Mouse (Mus musculus): Measurements from ENCODE around the gene Arid3a. TPM values are rescaled to one million over a fixed set of nuclear protein-coding genes. Genes with fewer than 3 reads are reported as not detected.
A peak's percentile ranks its signal among the peaks of the same experiment; 100 is the strongest.

Arid3a gene
- polyA plus RNA-seq (2011; ENCODE audit: insufficient read depth, insufficient read length, low replicate concordance, missing spikeins), result 12.4 and 27.6 TPM in 2 replicates

DNA sequence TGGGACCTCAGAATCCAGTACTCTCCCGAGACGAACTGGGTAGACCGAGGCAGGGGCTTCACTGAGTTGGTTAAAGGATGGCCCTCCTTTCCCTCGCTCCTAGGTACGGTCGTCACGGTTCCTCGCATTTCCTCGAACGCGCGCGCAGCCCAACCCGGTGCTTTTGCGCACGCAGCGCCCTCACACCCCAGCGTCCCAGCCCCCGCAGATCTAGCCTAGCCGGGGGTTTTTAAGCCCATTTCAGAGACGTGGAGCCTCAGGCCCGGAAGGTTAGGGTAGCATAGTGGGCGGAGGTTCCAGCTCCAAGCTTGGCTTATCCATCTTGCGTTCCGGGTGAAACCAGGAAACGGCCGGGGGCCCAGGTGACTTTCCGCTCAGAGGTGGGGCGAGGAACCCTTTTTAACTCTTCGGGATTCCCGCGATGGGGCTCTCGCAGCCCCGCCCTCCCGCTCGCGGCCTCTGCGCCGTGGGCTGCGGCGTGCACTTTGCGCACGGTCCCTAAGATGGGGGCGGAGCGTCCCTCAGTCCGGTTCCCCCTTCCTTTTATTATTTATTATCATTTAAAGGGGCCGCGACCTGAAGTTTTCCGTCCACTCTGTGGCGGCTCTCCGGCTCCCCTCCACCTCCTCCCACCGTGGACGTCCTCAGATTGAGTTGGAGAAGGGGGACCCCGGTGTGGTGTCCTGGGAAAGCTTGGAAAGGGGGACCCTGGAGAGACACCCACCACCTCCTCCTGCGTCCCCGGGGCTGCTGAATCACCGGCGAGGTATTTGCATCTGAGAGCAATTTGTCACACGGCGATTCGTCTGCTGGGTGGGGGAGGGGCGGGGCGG is at the start of gene Arid3a:
TSS of gene Arid3a (plus strand) at position 553 of the 833 bp plus-strand sequence.
- H3K27ac ChIP-seq (ENCODE audit: control insufficient read depth, insufficient read depth, low read depth, low read length, poor library complexity), result peak within 1 kb of the TSS; percentile 89
- peaks cover 1% of the 10 kb centered on the region; the same call in 1 of the 2 replicates for H3K4me1 ChIP-seq (ENCODE audit: control insufficient read depth, insufficient read depth, low read length)
- H3K4me3 ChIP-seq (replicated peaks; ENCODE audit: control insufficient read depth, low read depth, low read length), result peak within 1 kb of the TSS; percentile 82
- TF ChIP-seq POLR2A (IDR thresholded peaks at IDR 0.05; ENCODE audit: borderline replicate concordance, control insufficient read depth, low read depth, low read length), result no peak; the same call in 1 of the 2 replicates
- no peak for TF ChIP-seq CTCF (IDR thresholded peaks at IDR 0.05; ENCODE audit: control insufficient read depth, insufficient read depth, low read length)
- under 1% methylated on average over 63 of the region's 63 CpGs for WGBS

- H3K4me3 ChIP-seq (replicated peaks; ENCODE audit: control insufficient read depth, low read depth, low read length), result no peak overlapping the region
- WGBS, result 4% methylated on average over 1 of the region's 1 CpGs
- H3K4me1 ChIP-seq (ENCODE audit: control insufficient read depth, insufficient read depth, low read length), result peaks cover 15% of the 10 kb centered on the region
- TF ChIP-seq POLR2A (IDR thresholded peaks at IDR 0.05; ENCODE audit: borderline replicate concordance, control insufficient read depth, low read depth, low read length), result no peak
- peak overlapping the region; percentile 35 for H3K27ac ChIP-seq (ENCODE audit: control insufficient read depth, insufficient read depth, low read depth, low read length, poor library complexity)
Measured at GRCm38 (mm10) chr10:79877174-79877573, 49.7 kb upstream of the Arid3a start.

GRCm38 (mm10) chr10:79877757-79878156 is 49.1 kb upstream of the Arid3a start:
- Histone ChIP-seq H3K4me1 (ENCODE audit: control insufficient read depth, insufficient read depth, low read length) (peaks cover 15% of the 10 kb centered on the region), H3K27ac (ENCODE audit: control insufficient read depth, insufficient read depth, low read depth, low read length, poor library complexity) (peak overlapping the region; percentile 45; the same call in 1 of the 2 replicates), H3K4me3 (replicated peaks; ENCODE audit: control insufficient read depth, low read depth, low read length) (peak overlapping the region; percentile 14)
- TF ChIP-seq POLR2A (IDR thresholded peaks at IDR 0.05; ENCODE audit: borderline replicate concordance, control insufficient read depth, low read depth, low read length) (no peak), CTCF (IDR thresholded peaks at IDR 0.05; ENCODE audit: control insufficient read depth, insufficient read depth, low read length) (no peak)
- 2% methylated on average over 12 of the region's 12 CpGs for WGBS

GRCm38 (mm10) chr10:79879527-79879926 is 47.3 kb upstream of the Arid3a start:
- peak overlapping the region; percentile 9 for H3K4me3 ChIP-seq (replicated peaks; ENCODE audit: control insufficient read depth, low read depth, low read length)

DNA sequence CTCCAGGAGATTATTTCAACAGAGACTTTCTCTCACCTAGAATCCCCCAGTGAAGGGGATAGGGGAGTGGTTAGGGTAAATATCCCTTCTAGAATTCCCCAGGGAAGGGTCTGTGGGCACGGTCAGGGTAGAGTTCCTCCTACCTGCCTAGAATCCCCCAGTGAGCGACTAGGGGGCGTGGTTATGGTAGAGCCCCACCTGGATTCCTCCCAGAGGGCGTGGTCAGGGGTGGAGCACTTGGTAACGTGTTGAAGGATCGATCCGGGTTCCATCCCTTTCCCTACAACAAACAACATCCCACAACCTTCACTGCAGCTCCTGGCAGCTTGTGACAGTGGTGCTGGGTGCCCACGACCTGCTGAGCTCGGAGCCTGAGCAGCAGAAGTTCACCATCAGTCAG is 46.1 kb upstream of the Arid3a start:
- WGBS, result 8% methylated on average over 9 of the region's 9 CpGs
- H3K4me3 ChIP-seq (replicated peaks; ENCODE audit: control insufficient read depth, low read depth, low read length), result peak overlapping the region; percentile 61
- no peak overlapping the region for H3K27ac ChIP-seq (ENCODE audit: control insufficient read depth, insufficient read depth, low read depth, low read length, poor library complexity)
- TF ChIP-seq POLR2A (IDR thresholded peaks at IDR 0.05; ENCODE audit: borderline replicate concordance, control insufficient read depth, low read depth, low read length) (no peak), CTCF (IDR thresholded peaks at IDR 0.05; ENCODE audit: control insufficient read depth, insufficient read depth, low read length) (no peak)
- peaks cover 13% of the 10 kb centered on the region; the same call in 1 of the 2 replicates for H3K4me1 ChIP-seq (ENCODE audit: control insufficient read depth, insufficient read depth, low read length)

More at GRCm38 (mm10) chr10:79879527-79879926, 47.3 kb upstream of the Arid3a start:
- peaks cover 12% of the 10 kb centered on the region; the same call in 1 of the 2 replicates for H3K4me1 ChIP-seq (ENCODE audit: control insufficient read depth, insufficient read depth, low read length)
- TF ChIP-seq CTCF (IDR thresholded peaks at IDR 0.05; ENCODE audit: control insufficient read depth, insufficient read depth, low read length), result no peak
- TF ChIP-seq POLR2A (IDR thresholded peaks at IDR 0.05; ENCODE audit: borderline replicate concordance, control insufficient read depth, low read depth, low read length), result no peak
- WGBS, result 13% methylated on average over 3 of the region's 3 CpGs
- H3K27ac ChIP-seq (ENCODE audit: control insufficient read depth, insufficient read depth, low read depth, low read length, poor library complexity), result no peak overlapping the region

- H3K4me1 ChIP-seq (ENCODE audit: control insufficient read depth, insufficient read depth, low read length), result peaks cover 12% of the 10 kb centered on the region; the same call in 1 of the 2 replicates
Measured at GRCm38 (mm10) chr10:79881981-79882380, 44.9 kb upstream of the Arid3a start.

GRCm38 (mm10) chr10:79883297-79884084 is 43.4 kb upstream of the Arid3a start:
- 11% methylated on average over 22 of the region's 22 CpGs for WGBS
- TF ChIP-seq POLR2A (IDR thresholded peaks at IDR 0.05; ENCODE audit: borderline replicate concordance, control insufficient read depth, low read depth, low read length) (no peak), CTCF (IDR thresholded peaks at IDR 0.05; ENCODE audit: control insufficient read depth, insufficient read depth, low read length) (peak; percentile 92)
- peak overlapping the region; percentile 5; the same call in 1 of the 2 replicates for H3K27ac ChIP-seq (ENCODE audit: control insufficient read depth, insufficient read depth, low read depth, low read length, poor library complexity)
- peaks cover 12% of the 10 kb centered on the region; the same call in 1 of the 2 replicates for H3K4me1 ChIP-seq (ENCODE audit: control insufficient read depth, insufficient read depth, low read length)
- no peak overlapping the region for H3K4me3 ChIP-seq (replicated peaks; ENCODE audit: control insufficient read depth, low read depth, low read length)

More at GRCm38 (mm10) chr10:79881981-79882380, 44.9 kb upstream of the Arid3a start:
- H3K27ac ChIP-seq (ENCODE audit: control insufficient read depth, insufficient read depth, low read depth, low read length, poor library complexity), result peak overlapping the region; percentile 36
- under 1% methylated on average over 22 of the region's 22 CpGs for WGBS
- TF ChIP-seq POLR2A (IDR thresholded peaks at IDR 0.05; ENCODE audit: borderline replicate concordance, control insufficient read depth, low read depth, low read length), result peak; percentile 59; the same call in 1 of the 2 replicates
- no peak for TF ChIP-seq CTCF (IDR thresholded peaks at IDR 0.05; ENCODE audit: control insufficient read depth, insufficient read depth, low read length)
- H3K4me3 ChIP-seq (replicated peaks; ENCODE audit: control insufficient read depth, low read depth, low read length), result peak overlapping the region; percentile 58

Measured in bone marrow, adult 2 months (tissue).